Mouse (Mus musculus) adrenal gland, adult (tissue): ENCODE measurements around the gene Crygn.
A peak's percentile ranks its signal among the peaks of the same experiment; 100 is the strongest.

ENCODE experiments used
- DNase-seq, 2 experiments: peaks; one replicate each; pipeline ENCODE4 v3.0.0; 2022 to 2023; ENCODE audit warnings: low spot score in 1 of 2; ENCODE audit not compliant: inconsistent age in 2 of 2

Gene Crygn

DNA sequence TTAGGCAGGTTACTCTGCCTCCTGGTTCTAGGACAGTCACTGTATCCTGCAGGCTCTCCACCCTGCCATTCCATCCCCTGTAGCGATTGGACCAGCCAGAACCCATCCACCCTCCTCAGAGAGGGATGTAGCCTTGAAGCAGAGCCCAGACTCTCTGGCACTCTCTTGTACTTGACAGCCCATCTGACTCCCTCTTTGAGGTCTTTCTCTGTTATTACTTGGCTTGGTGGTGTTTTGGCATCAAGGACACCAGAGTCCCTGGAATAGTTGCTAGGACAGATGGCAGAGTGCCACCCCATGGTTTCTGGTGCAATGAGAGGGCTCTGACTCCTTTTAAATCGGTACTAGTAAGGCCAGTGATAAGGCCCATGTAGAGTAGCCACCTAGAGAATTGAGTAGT lies 44.6 kb downstream of the Crygn start:
- DNase-seq, result peak; percentile 75 to 92

DNA sequence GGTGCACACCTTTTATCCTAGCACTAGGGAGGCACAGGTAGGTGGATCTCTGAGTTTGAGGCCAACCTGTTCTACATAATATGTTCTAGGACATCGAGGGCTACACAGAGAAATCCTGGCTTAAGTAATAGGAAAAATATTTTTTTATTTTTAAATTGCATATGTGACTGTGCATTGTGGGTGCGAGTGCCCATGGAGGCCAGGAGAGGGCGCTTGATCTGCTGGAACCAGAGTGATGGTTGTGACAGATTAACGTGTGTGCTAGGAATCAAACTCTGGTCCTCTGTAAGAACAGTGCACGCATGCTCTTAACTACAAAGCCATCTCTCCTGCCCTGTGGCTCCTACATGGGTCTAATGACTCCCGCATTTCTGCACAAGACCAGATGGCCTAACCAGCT lies 46.2 kb downstream of the Crygn start:
- no peak for DNase-seq

DNA sequence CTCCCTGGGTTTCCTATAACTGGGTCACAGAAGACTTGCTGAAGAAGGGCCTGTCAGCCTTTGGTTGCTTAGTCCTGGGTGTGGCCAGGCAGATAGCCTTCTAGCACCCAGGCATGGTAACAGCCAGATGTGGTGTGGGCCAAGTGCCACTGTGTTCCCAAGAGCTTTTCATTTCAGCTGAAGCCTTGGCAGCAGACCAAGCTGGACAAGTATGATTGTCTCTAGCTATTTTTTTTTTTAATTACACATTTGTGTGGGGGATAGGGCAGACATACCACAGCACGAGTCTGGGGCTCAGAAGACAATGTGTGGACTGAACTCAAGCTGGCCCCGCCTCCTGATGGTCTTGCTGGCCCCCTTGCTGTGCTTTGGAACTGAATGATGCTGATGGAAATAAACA lies 47.8 kb downstream of the Crygn start:
- no peak for DNase-seq

DNA sequence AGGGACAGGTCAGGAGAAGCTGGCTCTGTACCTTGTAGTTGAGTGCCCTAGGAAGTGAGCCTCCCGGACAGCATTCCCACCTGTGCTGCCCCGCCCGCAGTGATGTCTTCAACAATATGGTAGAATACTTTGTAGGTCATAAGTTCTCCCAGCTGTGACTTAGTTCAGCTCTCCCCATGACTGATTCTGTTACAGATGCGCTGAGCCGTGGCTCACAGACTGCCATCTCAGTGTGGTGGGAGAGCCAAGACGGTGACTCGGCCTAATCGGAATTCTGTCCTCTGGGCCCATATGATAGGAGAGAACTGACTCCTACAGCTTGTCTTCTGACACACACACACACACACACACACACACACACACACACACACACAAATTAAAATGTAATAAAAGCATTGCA lies 53.2 kb downstream of the Crygn start:
- no peak for DNase-seq

DNA sequence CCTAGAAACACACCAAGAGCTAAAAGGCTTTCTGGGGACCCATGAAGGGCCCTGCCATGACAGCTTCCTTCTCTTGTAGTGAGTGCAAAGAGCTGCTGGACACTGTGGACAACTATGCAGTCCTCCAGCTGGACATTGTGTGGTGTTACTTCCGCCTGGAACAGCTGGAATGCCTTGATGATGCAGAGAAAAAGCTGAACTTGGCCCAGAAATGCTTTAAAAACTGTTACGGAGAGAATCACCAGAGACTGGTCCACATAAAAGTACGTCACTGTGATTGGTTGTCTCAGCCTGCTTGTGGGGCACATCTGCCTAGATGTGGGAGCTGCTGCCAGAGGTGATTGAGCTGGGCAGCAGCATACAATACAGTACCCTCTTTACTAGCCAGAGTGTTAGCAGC lies 56.5 kb downstream of the Crygn start:
- DNase-seq, result no peak
